Mouse (Mus musculus) adrenal gland, postnatal 4 days (tissue): ENCODE results near the gene Maea. TPM values are rescaled to one million over a fixed set of nuclear protein-coding genes. Genes with fewer than 3 reads are reported as not detected.

ENCODE experiments used
- DNase-seq, 2 experiments: peaks; one replicate each; pipeline ENCODE4 v3.0.0; 2021 to 2022; ENCODE audit warnings: low spot score in 2 of 2, mixed read lengths in 2 of 2
- total RNA-seq, 2 experiments: library from RNA; stranded (reverse); gene quantifications; 2 replicates each; pipeline ENCODE4 v1.2.3; 2021

Gene Maea
- total RNA-seq, 2 experiments from 2014 or later = 110 to 114 TPM

- no peak for DNase-seq
Observed at GRCm38 (mm10) chr5:33353011-33353410, 17.7 kb downstream of the Maea start.

GRCm38 (mm10) chr5:33357494-33357893, 22.2 kb downstream of the Maea start:
- DNase-seq = no peak

DNA sequence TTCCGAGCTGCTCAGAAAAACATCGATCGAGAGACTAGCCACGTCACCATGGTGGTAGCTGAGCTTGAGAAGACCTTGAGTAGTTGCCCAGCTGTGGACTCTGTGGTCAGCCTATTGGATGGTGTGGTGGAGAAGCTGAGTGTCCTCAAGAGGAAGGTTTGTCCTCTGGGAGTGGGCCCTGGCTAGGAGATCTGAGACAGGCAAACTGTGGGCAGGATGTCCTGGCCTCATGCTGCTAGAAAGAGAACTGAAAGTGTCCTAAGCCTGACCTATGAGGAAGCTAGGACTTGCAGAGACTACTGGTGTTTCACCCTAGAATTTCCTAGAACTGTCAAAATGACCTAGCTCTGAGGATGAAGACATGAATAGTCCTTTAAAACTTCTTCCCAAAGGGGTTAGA, 23.2 kb downstream of the Maea start:
- no peak for DNase-seq

GRCm38 (mm10) chr5:33363263-33363662, 28.0 kb downstream of the Maea start:
- DNase-seq = no peak

DNA sequence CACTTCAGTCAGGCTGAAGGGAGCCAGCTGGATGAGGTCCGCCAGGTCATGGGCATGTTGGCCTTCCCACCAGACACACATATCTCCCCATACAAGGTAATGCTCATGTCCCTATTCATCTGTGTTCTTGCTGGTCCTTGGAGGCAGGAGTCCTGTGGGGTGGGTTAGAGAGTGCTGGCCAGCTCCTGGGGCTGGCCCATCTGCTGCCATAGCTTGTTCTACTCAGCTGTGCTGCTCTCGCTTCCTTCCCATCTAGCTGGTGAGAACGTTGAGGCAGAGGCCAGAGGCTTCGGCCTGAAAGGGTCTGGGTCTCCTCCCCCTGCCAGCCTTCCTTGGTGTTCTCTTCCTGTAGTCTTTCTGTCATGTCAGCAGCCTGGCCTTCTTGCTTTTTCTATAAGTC, 33.3 kb downstream of the Maea start:
- no peak for DNase-seq

GRCm38 (mm10) chr5:33371137-33371536, 35.8 kb downstream of the Maea start:
- no peak for DNase-seq

DNA sequence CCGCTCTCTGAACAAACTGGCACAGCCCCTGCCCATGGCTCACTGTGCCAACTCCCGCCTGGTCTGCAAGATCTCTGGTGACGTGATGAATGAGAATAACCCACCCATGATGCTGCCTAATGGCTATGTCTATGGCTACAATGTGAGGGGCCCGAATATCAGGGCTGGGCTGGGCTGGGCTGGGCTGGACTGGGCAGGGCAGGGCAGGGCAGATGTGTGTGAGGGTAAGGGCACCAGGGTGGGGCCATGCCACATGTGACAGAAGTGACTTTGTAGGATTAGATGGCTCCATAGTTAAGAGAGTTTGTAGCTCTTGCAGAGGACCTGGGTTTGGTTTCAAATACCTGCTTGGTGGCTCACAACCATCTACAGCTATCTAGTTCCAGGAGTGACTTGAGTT, 36.4 kb downstream of the Maea start:
- DNase-seq = no peak

- DNase-seq = no peak
Observed at GRCm38 (mm10) chr5:33372331-33373038, 37.2 kb downstream of the Maea start.

GRCm38 (mm10) chr5:33377176-33377575, 41.9 kb downstream of the Maea start:
- DNase-seq = no peak

- no peak for DNase-seq
Observed at GRCm38 (mm10) chr5:33377801-33378301, 42.5 kb downstream of the Maea start.

- peak; percentile 98 to 99 for DNase-seq
Observed at GRCm38 (mm10) chr5:33378302-33378854, 43.1 kb downstream of the Maea start, which contains the start of gene Uvssa. TSS of gene Uvssa (plus strand) at chr5:33378549.

DNA sequence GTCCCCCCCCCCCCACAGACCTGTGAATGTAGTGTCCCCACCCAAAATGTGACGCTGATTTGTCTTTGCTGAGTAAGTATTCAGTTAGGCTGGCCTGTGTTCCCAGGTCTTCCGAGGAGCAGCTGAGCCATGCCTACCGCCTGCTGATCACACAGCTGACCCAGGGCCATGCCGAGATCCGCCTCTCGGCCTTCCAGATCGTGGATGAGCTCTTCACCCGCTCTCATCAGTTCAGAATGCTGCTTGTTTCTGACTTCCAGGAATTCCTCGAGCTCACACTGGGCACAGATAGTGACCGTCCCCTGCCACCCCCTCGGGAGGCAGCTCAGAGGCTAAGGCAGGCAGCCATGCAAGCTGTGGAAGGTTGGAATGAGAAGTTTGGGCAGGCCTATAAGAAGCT, 52.2 kb downstream of the Maea start:
- no peak for DNase-seq

DNA sequence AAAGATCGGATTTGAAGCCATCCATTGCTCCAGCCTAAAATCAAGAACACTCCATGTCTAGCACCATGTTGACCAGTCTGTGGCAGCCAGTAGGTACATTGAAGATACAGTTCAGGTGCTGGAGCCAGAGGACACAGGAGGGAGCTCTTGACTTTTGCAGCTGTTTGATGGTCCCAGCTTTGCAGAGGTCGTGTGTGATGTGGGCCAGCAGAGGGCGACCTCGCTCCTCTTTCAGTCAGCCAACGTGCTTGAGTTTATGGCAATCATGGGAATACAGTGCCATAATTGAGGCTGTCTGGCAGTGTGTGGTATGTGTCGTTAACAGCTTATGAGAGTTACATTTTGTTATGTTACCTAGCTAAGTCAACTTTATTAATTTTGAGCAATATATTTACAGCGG, 58.5 kb downstream of the Maea start:
- peak; percentile 40 to 48 for DNase-seq

- no peak for DNase-seq
Observed at GRCm38 (mm10) chr5:33395693-33396092, 60.4 kb downstream of the Maea start.

GRCm38 (mm10) chr5:33396828-33397227, 61.5 kb downstream of the Maea start:
- DNase-seq = no peak

DNA sequence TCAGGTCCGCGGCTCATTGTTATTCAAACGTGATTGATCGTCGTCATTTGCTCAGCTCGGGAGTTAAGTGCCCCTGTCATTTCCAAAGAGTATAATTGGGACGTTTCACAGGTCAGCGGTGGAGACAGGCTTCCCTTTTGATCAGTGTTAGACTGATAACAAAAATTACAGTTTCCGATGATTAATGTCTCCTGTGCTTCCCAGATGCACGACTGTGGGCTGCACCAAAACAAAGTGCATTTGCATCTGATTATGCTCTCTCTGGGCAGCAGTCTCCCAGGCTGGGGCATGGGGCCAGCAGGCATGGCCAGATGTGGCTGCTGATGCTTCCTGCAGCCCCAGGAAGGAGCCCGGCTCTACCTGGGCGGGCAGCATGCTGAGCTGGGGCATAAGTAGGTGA, 65.5 kb downstream of the Maea start:
- DNase-seq = no peak

DNA sequence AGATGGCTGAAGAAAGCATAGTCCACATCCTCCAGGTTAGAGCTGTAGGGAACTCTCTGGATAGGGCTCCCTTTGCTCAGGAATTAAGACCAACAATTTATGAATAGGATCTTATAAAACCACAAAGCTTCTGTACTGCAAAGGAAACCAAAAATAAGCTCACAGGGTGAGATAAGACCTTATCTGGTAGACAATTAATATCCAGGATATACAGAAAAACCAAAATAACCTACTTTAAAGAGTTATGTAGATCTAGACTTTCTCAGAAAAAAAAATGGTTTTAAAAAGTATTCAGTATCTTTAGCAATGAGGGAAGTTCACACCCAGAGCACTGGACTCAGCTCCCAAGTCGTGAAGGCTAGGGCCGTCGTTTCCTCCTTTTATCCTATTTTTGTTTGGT, 85.0 kb downstream of the Maea start:
- no peak for DNase-seq

Other genes with a start within 250 kb of the Maea start
- gene Slc5a1, start 231.3 kb upstream of the Maea start, total RNA-seq = 1 to 10 TPM in 1 of 2 experiments, under 1 TPM in 1; 0.17 to 3.3 TPM
- gene Spon2, start 117.1 kb upstream of the Maea start, total RNA-seq = 1 to 10 TPM; 5.2 to 9.7 TPM
- gene Ctbp1, start 60.5 kb upstream of the Maea start, total RNA-seq = 100 to 1,000 TPM; 248 to 269 TPM
- gene Uvssa, start 43.0 kb downstream of the Maea start, total RNA-seq = 10 to 100 TPM; 16.7 to 17.9 TPM
- gene Nkx1-1, start 98.5 kb downstream of the Maea start, total RNA-seq = not detected